Mouse (Mus musculus) macrophage (primary cell): ENCODE data around the gene Gm4969. TPM values are rescaled to one million over a fixed set of nuclear protein-coding genes. Genes with fewer than 3 reads are reported as not detected.

Experiments used
- H3K27ac ChIP-seq: fragments of 350-480 bp; formaldehyde crosslinking; 2 replicates; pipeline ENCODE4 v1.9.0; 2021
- H3K36me3 ChIP-seq: fragments of 350-480 bp; formaldehyde crosslinking; 2 replicates; pipeline ENCODE4 v1.9.0; 2021; ENCODE audit errors: inconsistent target
- H3K4me3 ChIP-seq: fragments of 350-480 bp; formaldehyde crosslinking; 2 replicates; pipeline ENCODE4 v1.9.0; 2021; ENCODE audit errors: inconsistent target
- H3K79me2 ChIP-seq: fragments of 350-480 bp; formaldehyde crosslinking; 2 replicates; pipeline ENCODE4 v1.9.0; 2021; ENCODE audit errors: inconsistent target
- WGBS: methylation state at CpG from one replicate; pipeline ENCODE4 v1.1.7; 2026; ENCODE audit warnings: inconsistent platforms; ENCODE audit not compliant: missing documents; 5-methylcytosine and 5-hydroxymethylcytosine counted together
- polyA plus RNA-seq: library from polyadenylated mRNA; stranded (reverse); fragments of 250-400 nt; gene quantifications from 3 replicates; pipeline ENCODE4 v1.2.4, GENCODE M21; 2018; ENCODE audit warnings: inconsistent platforms

Gm4969 gene
- polyA plus RNA-seq, 1 experiment from 2014 or later, result not detected

- H3K4me3 ChIP-seq, result peak within 1 kb of the TSS; percentile 99
- H3K36me3 ChIP-seq, result no peaks in the 10 kb centered on the region
- 1% methylated on average over 34 of the region's 34 CpGs for WGBS
- H3K27ac ChIP-seq, result peak within 1 kb of the TSS; percentile 53
- peaks cover 51% of the 10 kb centered on the region for H3K79me2 ChIP-seq
Measured at GRCm38 (mm10) chr7:19119631-19120429, 1.7 kb upstream of the Gm4969 start, which contains the start of gene Fbxo46. Gene Fbxo46, plus strand, starts transcription at chr7:19119859.

GRCm38 (mm10) chr7:19119083-19119482 is 915 bp upstream of the Gm4969 start:
- Histone ChIP-seq H3K4me3 (no peak overlapping the region), H3K79me2 (peaks cover 44% of the 10 kb centered on the region), H3K27ac (no peak overlapping the region), H3K36me3 (no peaks in the 10 kb centered on the region)
- 92% methylated on average over 7 of the region's 8 CpGs for WGBS

DNA sequence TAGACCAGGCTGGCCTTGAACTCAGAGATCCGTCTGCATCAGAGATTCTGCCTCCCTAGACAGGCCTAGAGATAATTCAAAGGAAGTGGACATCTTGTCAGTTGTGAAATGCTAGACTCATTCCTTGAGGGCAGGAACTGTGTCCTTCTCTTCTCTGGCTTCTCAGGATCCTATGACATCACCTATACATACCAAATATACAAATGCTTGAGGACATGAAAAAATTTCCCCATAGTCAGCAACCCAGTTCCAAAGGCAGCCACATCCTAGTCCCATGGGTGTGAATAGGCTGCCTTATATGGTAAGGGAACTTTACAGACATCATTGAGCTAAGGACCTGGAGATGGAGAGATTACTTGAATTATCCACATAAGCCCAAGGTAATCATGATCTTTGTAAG is 8.6 kb downstream of the Gm4969 start:
- no peaks in the 10 kb centered on the region for H3K79me2 ChIP-seq
- WGBS, result 89% methylated on average over 1 of the region's 1 CpGs
- no peak overlapping the region for H3K4me3 ChIP-seq
- H3K36me3 ChIP-seq, result no peaks in the 10 kb centered on the region
- H3K27ac ChIP-seq, result no peak overlapping the region

DNA sequence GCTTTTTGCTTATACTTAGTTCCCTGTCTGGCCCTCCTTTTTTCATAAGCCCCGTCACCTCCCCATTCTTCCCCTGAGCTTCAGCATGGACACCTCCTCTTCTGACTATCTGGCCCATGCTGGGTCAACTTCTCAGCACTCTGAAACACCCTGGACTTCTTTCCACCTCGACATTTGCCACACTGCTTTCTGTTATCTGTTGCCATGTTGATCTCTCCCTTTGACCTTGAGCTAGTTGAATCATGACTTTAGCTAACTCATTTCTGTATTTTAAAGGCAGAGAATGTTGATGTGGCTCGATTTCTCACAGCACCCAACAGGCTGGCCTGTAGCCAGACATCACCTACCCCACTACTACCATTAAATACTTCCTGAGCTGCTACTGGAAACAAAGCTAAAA is 10.7 kb downstream of the Gm4969 start:
- 61% methylated on average over 3 of the region's 3 CpGs for WGBS
- no peak overlapping the region for H3K27ac ChIP-seq
- H3K79me2 ChIP-seq, result no peaks in the 10 kb centered on the region
- H3K4me3 ChIP-seq, result no peak overlapping the region
- no peaks in the 10 kb centered on the region for H3K36me3 ChIP-seq

DNA sequence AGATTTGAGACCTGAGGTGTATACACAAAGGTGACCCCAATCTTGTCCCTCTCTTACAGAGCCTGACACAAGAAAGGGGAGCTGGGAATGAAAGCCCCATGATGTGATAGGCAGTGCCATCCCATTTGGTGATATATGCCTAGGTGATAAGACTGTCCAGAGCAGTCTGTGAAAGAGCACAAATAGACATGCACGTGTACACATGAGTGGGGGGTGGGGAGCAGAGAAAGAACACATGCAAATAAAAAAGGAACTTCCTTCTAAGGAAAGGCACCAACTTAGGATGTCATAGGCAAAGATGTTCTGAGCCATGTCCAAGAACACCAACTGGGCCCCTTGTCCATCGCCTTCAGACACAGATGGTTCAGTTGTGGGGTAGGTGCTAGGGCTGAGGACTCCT is 13.7 kb downstream of the Gm4969 start:
- no peak overlapping the region for H3K27ac ChIP-seq
- H3K79me2 ChIP-seq, result no peaks in the 10 kb centered on the region
- H3K36me3 ChIP-seq, result no peaks in the 10 kb centered on the region
- WGBS, result 67% methylated on average over 2 of the region's 2 CpGs
- no peak overlapping the region for H3K4me3 ChIP-seq

GRCm38 (mm10) chr7:19103741-19104140 is 14.4 kb downstream of the Gm4969 start:
- no peaks in the 10 kb centered on the region for H3K79me2 ChIP-seq
- H3K4me3 ChIP-seq, result no peak overlapping the region
- no peak overlapping the region for H3K27ac ChIP-seq
- no peaks in the 10 kb centered on the region for H3K36me3 ChIP-seq

GRCm38 (mm10) chr7:19100290-19100689 is 17.9 kb downstream of the Gm4969 start:
- WGBS, result 91% methylated on average over 1 of the region's 1 CpGs
- H3K79me2 ChIP-seq, result no peaks in the 10 kb centered on the region
- H3K36me3 ChIP-seq, result no peaks in the 10 kb centered on the region
- H3K4me3 ChIP-seq, result no peak overlapping the region
- H3K27ac ChIP-seq, result no peak overlapping the region

GRCm38 (mm10) chr7:19098811-19099210 is 19.4 kb downstream of the Gm4969 start:
- no peak overlapping the region for H3K4me3 ChIP-seq
- WGBS, result 98% methylated on average over 7 of the region's 7 CpGs
- no peaks in the 10 kb centered on the region for H3K36me3 ChIP-seq
- no peak overlapping the region for H3K27ac ChIP-seq
- no peaks in the 10 kb centered on the region for H3K79me2 ChIP-seq

DNA sequence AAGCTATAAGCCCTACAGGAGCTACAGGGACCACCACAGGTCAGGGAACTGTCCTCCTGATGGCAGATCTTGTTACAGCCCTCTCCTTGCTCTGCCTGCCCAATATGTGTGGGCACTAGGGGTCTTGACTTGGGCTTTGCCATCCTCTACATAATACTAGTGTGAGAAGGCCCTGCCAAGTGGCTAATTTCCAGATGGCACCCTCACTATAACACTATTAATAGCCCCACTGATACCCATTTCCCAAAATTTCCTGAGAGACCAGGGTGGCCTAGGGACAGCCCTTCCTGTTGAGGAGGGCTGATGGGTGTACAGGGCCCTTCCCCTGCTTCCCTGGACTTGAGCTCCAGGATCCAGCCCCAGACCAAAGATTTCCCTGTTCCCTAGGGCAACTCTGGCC is 20.3 kb downstream of the Gm4969 start:
- H3K27ac ChIP-seq, result no peak overlapping the region
- no peak overlapping the region for H3K4me3 ChIP-seq
- H3K79me2 ChIP-seq, result no peaks in the 10 kb centered on the region
- no peaks in the 10 kb centered on the region for H3K36me3 ChIP-seq

- WGBS, result 88% methylated on average over 2 of the region's 2 CpGs
- no peak overlapping the region for H3K4me3 ChIP-seq
- H3K79me2 ChIP-seq, result no peaks in the 10 kb centered on the region
- no peak overlapping the region for H3K27ac ChIP-seq
- H3K36me3 ChIP-seq, result no peaks in the 10 kb centered on the region
Measured at GRCm38 (mm10) chr7:19097217-19097616, 21.0 kb downstream of the Gm4969 start.

GRCm38 (mm10) chr7:19096421-19096976 is 21.7 kb downstream of the Gm4969 start:
- H3K27ac ChIP-seq, result no peak overlapping the region
- H3K36me3 ChIP-seq, result no peaks in the 10 kb centered on the region
- H3K79me2 ChIP-seq, result no peaks in the 10 kb centered on the region
- 88% methylated on average over 5 of the region's 5 CpGs for WGBS
- H3K4me3 ChIP-seq, result no peak overlapping the region

DNA sequence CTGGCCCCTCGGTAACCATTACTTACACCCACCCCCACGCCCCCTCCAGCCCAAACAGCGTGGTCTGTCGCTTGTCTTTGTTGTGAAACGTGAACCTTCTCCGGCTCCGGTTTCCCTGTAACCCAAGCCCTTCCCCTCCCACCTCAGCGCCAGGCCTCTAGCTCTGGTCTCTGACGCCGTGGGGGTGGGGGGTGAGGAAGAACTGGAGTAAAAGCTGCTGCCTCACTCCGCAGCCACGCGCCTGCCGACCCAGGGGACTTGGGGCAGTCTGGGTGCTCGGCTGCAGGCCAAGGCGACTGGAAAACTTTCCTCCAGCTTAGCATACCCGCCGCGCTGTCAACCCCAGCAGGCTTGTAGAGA is 22.4 kb downstream of the Gm4969 start:
- H3K4me3 ChIP-seq, result no peak overlapping the region
- WGBS, result 6% methylated on average over 19 of the region's 19 CpGs
- no peaks in the 10 kb centered on the region for H3K36me3 ChIP-seq
- H3K79me2 ChIP-seq, result no peaks in the 10 kb centered on the region
- H3K27ac ChIP-seq, result no peak overlapping the region

- Histone ChIP-seq H3K79me2 (no peaks in the 10 kb centered on the region), H3K4me3 (no peak overlapping the region), H3K36me3 (no peaks in the 10 kb centered on the region), H3K27ac (no peak overlapping the region)
- WGBS, result 2% methylated on average over 79 of the region's 87 CpGs
Measured at GRCm38 (mm10) chr7:19094826-19095750, 23.1 kb downstream of the Gm4969 start.

DNA sequence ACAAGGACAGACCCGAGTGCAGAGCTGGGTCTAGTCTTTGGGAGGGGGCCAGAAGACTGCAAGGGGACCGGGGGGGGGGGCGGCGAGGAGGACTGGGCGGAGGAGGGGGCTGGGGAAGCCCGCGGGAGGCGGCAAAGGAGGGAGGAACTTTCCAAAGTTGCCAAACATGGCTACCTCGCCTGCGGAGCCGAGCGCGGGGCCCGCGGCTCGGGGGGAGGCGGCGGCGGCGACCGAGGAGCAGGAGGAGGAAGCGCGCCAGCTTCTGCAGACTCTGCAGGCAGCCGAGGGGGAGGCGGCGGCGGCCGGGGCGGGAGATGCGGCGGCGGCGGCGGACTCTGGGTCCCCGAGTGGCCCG is 23.7 kb downstream of the Gm4969 start, which contains the start of gene Six5:
TSS of gene Six5 (plus strand) at position 124 of the 355 bp plus-strand sequence.
- H3K4me3 ChIP-seq, result peak within 1 kb of the TSS; percentile 36
- H3K27ac ChIP-seq, result peak within 1 kb of the TSS; percentile 38
- H3K36me3 ChIP-seq, result no peaks in the 10 kb centered on the region
- 1% methylated on average over 29 of the region's 36 CpGs for WGBS
- H3K79me2 ChIP-seq, result no peaks in the 10 kb centered on the region
